Mouse (Mus musculus) hindbrain, embryonic 16.5 days (tissue): ENCODE measurements around the gene Gm49396. TPM values are rescaled to one million over a fixed set of nuclear protein-coding genes. Genes with fewer than 3 reads are reported as not detected.

Experiments used
- ATAC-seq: fragments of 200-750 bp; cut with Nextera tagmentation; 2 replicates; pipeline ENCODE4 v1.8.0; 2017; ENCODE audit warnings: moderate TSS enrichment, moderate library complexity
- H3K27ac ChIP-seq: fragments of 300-500 bp; sonication (generic); 2 replicates; pipeline ENCODE4 v1.5.1; 2014; ENCODE audit warnings: low read depth, mild to moderate bottlenecking, control low read depth, low read length, moderate library complexity
- H3K27me3 ChIP-seq: fragments of 300-500 bp; sonication (generic); replicated peaks from 2 replicates; pipeline ENCODE4 v1.6.1; 2014; ENCODE audit warnings: low read length; ENCODE audit not compliant: control insufficient read depth, insufficient read depth
- H3K36me3 ChIP-seq: fragments of 300-500 bp; sonication (generic); 2 replicates; pipeline ENCODE4 v1.6.1; 2014; ENCODE audit warnings: mild to moderate bottlenecking, low read length, moderate library complexity, mixed read lengths; ENCODE audit not compliant: control insufficient read depth, insufficient read depth
- H3K4me1 ChIP-seq: fragments of 300-500 bp; sonication (generic); 2 replicates; pipeline ENCODE4 v1.6.1; 2014; ENCODE audit warnings: low read depth, low read length; ENCODE audit not compliant: control insufficient read depth, insufficient read depth
- H3K4me2 ChIP-seq: fragments of 300-500 bp; sonication (generic); 2 replicates; pipeline ENCODE4 v1.6.1; 2014; ENCODE audit warnings: mild to moderate bottlenecking, low read length, control low read depth, moderate library complexity
- H3K4me3 ChIP-seq: fragments of 300-500 bp; sonication (generic); 2 replicates; pipeline ENCODE4 v1.5.1; 2014; ENCODE audit warnings: mild to moderate bottlenecking, low read length, control low read depth, moderate library complexity
- H3K9ac ChIP-seq: fragments of 300-500 bp; sonication (generic); 2 replicates; pipeline ENCODE4 v1.6.1; 2014; ENCODE audit warnings: low read depth, mild to moderate bottlenecking, control low read depth, low read length, moderate library complexity
- H3K9me3 ChIP-seq: fragments of 300-500 bp; sonication (generic); 2 replicates; pipeline ENCODE4 v1.6.1; 2014; ENCODE audit warnings: mild to moderate bottlenecking, low read length, moderate library complexity; ENCODE audit not compliant: control insufficient read depth
- WGBS: fragments of 180-500 bp; shearing (Covaris S2); extraction: QIAGEN DNeasy Blood & Tissue Kit; methylation state at CpG from one replicate; pipeline ENCODE4 v1.1.7; 2014; 5-methylcytosine and 5-hydroxymethylcytosine counted together
- polyA plus RNA-seq: library from polyadenylated mRNA; unstranded; fragments of >200 nt; fragmentation: Nextera tagmentation; extraction: Ambion mirVana; gene quantifications from 2 replicates; pipeline ENCODE4 v1.2.1, GENCODE M21; 2015

Gm49396 gene
- polyA plus RNA-seq, 1 experiment from 2014 or later: 13.7 TPM

DNA sequence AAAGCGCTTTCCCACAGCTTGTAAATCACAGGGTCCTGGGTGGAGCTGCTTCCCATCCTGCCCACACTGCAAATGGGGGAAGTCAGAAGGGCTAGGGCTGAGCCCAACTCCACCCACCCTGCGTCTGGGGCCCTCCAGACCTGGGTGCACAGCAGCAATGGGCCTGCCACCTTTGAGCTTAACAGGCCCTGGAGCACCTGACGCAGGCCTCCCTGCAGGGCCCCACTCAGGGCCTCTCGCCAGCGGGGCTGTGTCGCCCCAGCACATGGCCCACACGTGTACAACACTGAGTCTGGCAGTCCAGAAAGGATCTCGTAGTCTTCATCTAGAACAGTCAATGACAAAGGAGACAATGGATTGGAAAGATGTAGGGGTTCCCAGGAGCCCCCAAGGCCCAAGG lies 16.8 kb downstream of the Gm49396 start:
- H3K36me3 ChIP-seq: peaks cover 84% of the 10 kb centered on the region
- H3K27me3 ChIP-seq: no peaks in the 10 kb centered on the region
- no peak overlapping the region for H3K4me2 ChIP-seq
- no peaks in the 10 kb centered on the region for H3K4me1 ChIP-seq
- H3K4me3 ChIP-seq: no peak overlapping the region
- ATAC-seq: no peak
- WGBS: 94% methylated on average over 8 of the region's 8 CpGs
- no peak overlapping the region for H3K9ac ChIP-seq
- H3K9me3 ChIP-seq: no peaks in the 10 kb centered on the region
- H3K27ac ChIP-seq: no peak overlapping the region

DNA sequence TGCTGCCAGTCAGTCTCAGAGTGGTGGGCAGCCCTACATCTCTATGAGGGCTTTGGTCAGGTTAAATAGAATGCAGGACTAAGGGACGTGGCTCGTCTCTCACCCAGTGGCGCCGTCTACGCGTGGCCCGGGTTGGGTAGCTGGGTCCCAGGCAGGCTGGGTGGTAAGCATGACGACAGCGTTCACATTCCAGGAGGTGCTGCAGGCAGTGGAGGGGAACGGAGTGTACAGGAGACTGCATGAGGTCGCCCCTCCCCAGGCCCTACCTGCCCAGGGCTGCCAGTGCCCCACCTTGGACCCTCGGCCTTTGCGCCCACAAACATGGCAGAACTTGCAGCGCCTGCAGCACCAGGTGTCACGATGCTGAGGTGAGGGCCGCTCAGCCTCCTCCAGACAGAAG lies 18.4 kb downstream of the Gm49396 start:
- H3K4me1 ChIP-seq: peaks cover 3% of the 10 kb centered on the region
- 92% methylated on average over 16 of the region's 16 CpGs for WGBS

DNA sequence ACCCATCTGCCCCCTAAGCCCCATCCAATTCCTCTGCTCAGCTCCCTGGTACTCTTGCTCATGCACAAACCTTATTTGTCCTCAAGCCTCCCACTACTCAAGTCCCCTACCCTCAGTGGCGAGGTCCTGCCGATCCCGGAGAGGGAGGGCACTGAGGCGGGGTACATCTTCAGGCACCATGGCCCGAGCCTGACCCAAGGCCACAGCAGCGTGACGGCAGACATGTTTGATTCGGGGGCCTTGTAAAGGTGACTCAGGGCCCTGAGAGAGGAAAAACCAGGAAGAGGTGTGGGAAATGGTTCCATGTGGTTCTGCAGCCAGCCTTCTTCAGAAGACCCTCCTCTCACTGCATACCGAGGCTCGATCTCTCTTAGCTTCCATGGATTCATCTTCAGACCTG lies 21.2 kb downstream of the Gm49396 start:
- Histone ChIP-seq H3K9ac (no peak overlapping the region), H3K4me1 (peaks cover 13% of the 10 kb centered on the region), H3K9me3 (no peaks in the 10 kb centered on the region), H3K36me3 (peaks cover 58% of the 10 kb centered on the region), H3K4me2 (no peak overlapping the region), H3K27me3 (no peaks in the 10 kb centered on the region), H3K4me3 (no peak overlapping the region), H3K27ac (no peak overlapping the region)
- WGBS: 93% methylated on average over 10 of the region's 10 CpGs
- no peak for ATAC-seq

More for the DNA sequence above, 18.4 kb downstream of the Gm49396 start:
- H3K27me3 ChIP-seq: no peaks in the 10 kb centered on the region
- no peaks in the 10 kb centered on the region for H3K9me3 ChIP-seq
- no peak overlapping the region for H3K9ac ChIP-seq
- H3K4me3 ChIP-seq: no peak overlapping the region
- H3K4me2 ChIP-seq: no peak overlapping the region
- H3K27ac ChIP-seq: no peak overlapping the region
- H3K36me3 ChIP-seq: peaks cover 82% of the 10 kb centered on the region
- ATAC-seq: no peak

DNA sequence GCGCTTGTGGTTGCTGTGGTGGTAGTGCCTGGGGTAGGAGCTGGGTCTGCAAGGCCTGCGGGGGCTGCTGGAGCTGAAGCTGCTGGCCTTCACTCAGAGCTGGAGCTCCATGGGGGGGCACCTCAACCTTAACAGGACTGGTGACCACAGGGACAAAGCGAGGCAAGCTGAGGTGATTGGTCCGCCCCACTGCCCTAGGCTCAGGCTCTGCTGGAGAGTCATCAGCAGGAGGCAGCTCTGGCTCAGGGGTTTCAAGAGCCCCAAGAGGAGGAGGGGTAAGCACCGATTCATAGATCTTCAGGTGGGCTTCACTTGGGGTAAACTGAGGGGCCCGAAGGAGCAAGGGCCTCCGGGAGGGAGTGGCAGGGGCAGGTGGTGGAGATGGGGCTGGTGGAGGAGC lies 22.0 kb downstream of the Gm49396 start:
- H3K36me3 ChIP-seq: peaks cover 50% of the 10 kb centered on the region
- H3K9ac ChIP-seq: no peak overlapping the region
- no peaks in the 10 kb centered on the region for H3K27me3 ChIP-seq
- H3K4me2 ChIP-seq: no peak overlapping the region
- 97% methylated on average over 7 of the region's 7 CpGs for WGBS
- H3K4me1 ChIP-seq: peaks cover 19% of the 10 kb centered on the region
- H3K27ac ChIP-seq: no peak overlapping the region
- no peaks in the 10 kb centered on the region for H3K9me3 ChIP-seq
- ATAC-seq: no peak
- H3K4me3 ChIP-seq: no peak overlapping the region

GRCm38 (mm10) chr7:30586455-30587020 lies 23.4 kb downstream of the Gm49396 start:
- Histone ChIP-seq H3K9ac (peak overlapping the region; percentile 27; the same call in 1 of the 2 replicates), H3K4me1 (peaks cover 19% of the 10 kb centered on the region), H3K27me3 (no peaks in the 10 kb centered on the region), H3K36me3 (peaks cover 40% of the 10 kb centered on the region), H3K9me3 (no peaks in the 10 kb centered on the region), H3K27ac (peak overlapping the region; percentile 7; the same call in 1 of the 2 replicates), H3K4me2 (peak overlapping the region; percentile 83; the same call in 1 of the 2 replicates), H3K4me3 (no peak overlapping the region)
- no peak for ATAC-seq
- 88% methylated on average over 28 of the region's 28 CpGs for WGBS

GRCm38 (mm10) chr7:30587842-30588667 lies 24.9 kb downstream of the Gm49396 start:
- Histone ChIP-seq H3K27me3 (no peaks in the 10 kb centered on the region), H3K4me3 (peak overlapping the region; percentile 97), H3K9me3 (no peaks in the 10 kb centered on the region), H3K4me2 (peak overlapping the region; percentile 83), H3K4me1 (peaks cover 19% of the 10 kb centered on the region), H3K27ac (peak overlapping the region; percentile 93), H3K9ac (peak overlapping the region; percentile 100), H3K36me3 (peaks cover 26% of the 10 kb centered on the region)
- peak; percentile 25 for ATAC-seq
- 0% methylated on average over 56 of the region's 67 CpGs for WGBS

DNA sequence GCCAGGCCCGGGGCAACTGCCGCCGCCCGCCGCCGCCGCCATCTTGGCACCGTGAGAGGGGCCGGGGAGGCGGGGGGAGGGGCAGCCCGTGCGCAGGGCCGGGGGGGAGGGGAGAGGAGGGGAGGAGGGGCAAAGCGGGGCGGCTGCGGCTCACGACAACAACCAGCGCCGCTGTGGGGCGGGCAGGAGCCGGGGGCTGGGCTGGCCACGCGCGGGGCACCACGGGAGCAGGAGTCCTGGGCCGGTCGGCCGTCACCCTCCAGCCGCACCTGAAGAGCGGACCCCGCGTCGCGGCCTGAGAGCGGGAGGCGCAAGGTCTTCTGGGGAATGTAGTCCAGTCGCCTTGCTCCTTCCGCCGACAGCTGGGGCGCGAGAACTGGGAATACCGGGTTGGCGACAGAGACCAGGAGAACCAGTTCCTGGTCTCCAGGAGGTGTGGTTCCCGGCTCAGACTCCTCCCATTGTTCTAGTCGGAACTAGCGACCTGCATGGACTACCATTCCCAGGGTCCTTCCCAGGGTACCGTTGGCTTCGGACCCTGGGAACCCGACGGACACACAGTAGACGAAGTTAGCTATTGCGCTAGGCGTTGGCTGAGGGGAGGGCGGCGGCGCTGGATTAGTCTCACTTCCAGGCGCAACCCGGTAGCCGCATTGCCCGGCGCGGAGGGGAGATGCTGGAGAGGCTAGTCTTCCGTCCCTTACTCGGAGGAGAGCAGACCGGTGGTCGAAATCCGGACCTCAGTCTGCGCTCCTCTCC lies 25.7 kb downstream of the Gm49396 start, which contains the start of gene Kmt2b:
Gene Kmt2b (minus strand): TSS at position 51 of the 759 bp plus-strand sequence.
- H3K4me1 ChIP-seq: peaks cover 19% of the 10 kb centered on the region
- peak within 1 kb of the TSS; percentile 84 for H3K4me2 ChIP-seq
- peak within 1 kb of the TSS; percentile 93 for H3K27ac ChIP-seq
- peaks cover 18% of the 10 kb centered on the region for H3K36me3 ChIP-seq
- peak; percentile 96 for ATAC-seq
- peak within 1 kb of the TSS; percentile 97 for H3K4me3 ChIP-seq
- H3K9ac ChIP-seq: peak within 1 kb of the TSS; percentile 100
- under 1% methylated on average over 53 of the region's 68 CpGs for WGBS
- H3K9me3 ChIP-seq: no peaks in the 10 kb centered on the region
- H3K27me3 ChIP-seq: no peaks in the 10 kb centered on the region

DNA sequence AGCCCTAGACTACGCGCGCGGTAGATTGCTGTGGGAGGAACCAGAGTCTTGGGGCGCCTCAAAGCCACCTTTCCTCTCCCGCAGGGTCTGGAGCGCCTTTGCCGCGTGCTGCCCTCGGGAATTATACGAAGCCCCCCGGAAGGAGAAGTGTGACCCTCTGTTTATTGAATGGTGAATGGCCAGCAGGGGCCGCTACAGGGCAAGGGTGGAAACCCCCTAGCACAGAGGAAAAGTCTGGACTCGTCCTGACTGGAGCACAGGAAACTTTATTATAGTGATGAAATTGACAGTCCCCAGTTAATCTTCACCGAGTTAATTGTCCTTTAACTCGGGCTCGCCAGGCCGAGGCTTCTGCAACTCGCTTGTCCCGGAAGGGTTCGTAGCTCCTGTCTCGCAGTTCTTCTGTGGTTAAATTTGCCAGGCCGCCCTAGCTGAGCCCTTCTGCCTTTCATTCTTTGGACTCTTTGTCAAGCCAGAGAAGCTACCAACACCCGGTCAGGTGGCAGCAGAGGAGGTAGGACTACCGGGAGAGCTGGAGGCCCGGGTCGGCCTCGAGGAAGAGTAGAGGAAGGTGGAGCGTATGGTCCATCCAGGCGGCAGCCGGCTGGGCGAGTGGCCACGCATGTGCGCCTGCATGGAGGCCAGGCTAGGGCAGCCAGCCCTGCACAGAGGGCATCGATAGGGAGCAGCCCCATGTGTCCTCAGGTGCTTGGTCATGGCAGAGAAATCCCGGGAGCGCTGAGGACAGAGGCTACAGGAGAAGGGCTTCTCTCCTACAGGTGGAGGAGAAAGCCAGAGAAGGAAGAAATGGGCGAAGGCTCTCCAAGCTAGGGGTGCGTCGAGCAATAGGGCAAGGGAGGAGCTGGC lies 26.5 kb downstream of the Gm49396 start:
- peaks cover 19% of the 10 kb centered on the region for H3K4me1 ChIP-seq
- H3K9ac ChIP-seq: peak overlapping the region; percentile 100
- H3K4me2 ChIP-seq: peak overlapping the region; percentile 84
- no peaks in the 10 kb centered on the region for H3K9me3 ChIP-seq
- H3K4me3 ChIP-seq: peak overlapping the region; percentile 97
- peak overlapping the region; percentile 93 for H3K27ac ChIP-seq
- H3K27me3 ChIP-seq: no peaks in the 10 kb centered on the region
- 27% methylated on average over 40 of the region's 40 CpGs for WGBS
- peak; percentile 62 for ATAC-seq
- peaks cover 15% of the 10 kb centered on the region for H3K36me3 ChIP-seq
